Mouse (Mus musculus) embryo, embryonic 10.5 days (tissue): Measurements from ENCODE around the gene Tas2r113.
"Not testable (repeated sequence)": the region's sequence is repeated elsewhere in the genome, so short reads cannot be mapped to it uniquely, and the experiment has no call there.

Source experiments
- DNase-seq: peaks from one replicate; pipeline ENCODE4 v3.0.0-alpha.2; 2015; ENCODE audit warnings: low spot score

The Tas2r113 gene

GRCm38 (mm10) chr6:132892711-132893110, at the start of gene Tas2r113:
Gene Tas2r113 (plus strand): TSS chr6:132893011.
- no peak for DNase-seq

DNA sequence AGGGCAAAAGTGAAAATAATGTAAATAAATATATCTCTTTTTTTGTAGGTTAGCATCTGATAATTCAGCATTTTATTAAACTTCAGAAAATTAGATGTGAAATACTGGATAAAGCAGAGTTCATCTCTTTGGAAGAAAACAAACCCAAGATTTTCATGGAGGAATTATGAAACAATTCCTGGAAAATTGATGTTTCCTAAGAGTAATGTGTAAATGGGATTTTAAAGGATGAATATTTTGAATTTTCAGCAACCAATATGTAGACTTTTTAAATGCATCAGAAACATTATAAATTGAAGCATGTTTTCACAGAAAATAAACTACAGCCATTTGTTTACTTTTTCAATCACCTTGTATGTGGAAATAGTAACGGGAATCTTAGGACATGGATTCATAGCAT, 46.0 kb upstream of the Tas2r113 start, which contains the start of gene Tas2r123:
Gene Tas2r123, plus strand, starts transcription at position 301 of the 400 bp plus-strand sequence.
- no peak for DNase-seq

DNA sequence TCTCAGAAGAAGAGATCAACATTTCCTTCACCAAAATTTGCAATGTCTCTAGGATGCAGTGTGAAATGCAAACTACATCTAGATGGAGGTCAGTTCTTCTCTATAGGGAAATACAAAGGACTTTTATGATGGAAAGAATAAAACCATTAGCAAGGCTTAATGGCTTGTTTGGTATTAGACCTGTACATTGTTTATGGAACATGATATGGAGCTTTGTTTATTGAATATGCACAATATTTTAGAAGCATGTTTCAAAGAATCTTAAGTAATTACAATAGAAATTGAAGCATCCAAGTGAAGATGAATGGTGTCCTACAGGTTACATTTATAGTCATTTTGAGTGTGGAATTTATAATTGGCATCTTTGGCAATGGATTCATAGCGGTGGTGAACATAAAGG, 37.7 kb upstream of the Tas2r113 start, which contains the start of gene Tas2r116:
Gene Tas2r116, plus strand, starts transcription at position 301 of the 400 bp plus-strand sequence.
- no peak for DNase-seq

GRCm38 (mm10) chr6:132867708-132868107, 25.1 kb upstream of the Tas2r113 start, which contains the start of gene Tas2r110:
Gene Tas2r110 (plus strand): TSS chr6:132868008.
- DNase-seq: no peak

DNA sequence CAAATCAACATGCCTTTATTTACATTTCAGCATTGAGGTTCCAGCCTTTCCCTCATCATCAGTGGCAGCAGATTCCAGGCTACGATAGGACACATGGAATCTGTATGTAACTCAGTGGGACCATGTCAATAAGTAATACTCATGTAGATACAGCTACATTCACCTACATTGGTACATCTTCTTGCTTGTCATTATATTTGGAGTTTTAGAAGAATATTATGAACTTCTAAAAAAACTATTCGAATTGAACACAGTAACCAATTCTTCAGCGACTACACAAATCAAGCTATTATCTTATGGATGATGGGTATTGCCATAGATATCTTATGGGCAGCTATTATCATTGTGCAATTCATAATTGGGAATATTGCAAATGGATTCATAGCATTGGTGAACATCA, 16.5 kb downstream of the Tas2r113 start, which contains the start of gene Tas2r125:
Gene Tas2r125, plus strand, starts transcription at position 301 of the 400 bp plus-strand sequence.
- no peak for DNase-seq

GRCm38 (mm10) chr6:132941376-132941775, 48.6 kb downstream of the Tas2r113 start:
- DNase-seq: not testable (repeated sequence)
